Mouse (Mus musculus) thymus, postnatal 10 days (tissue): ENCODE measurements at regions not wholly inside any gene's neighbourhood (a gene's known extent, or its start where the extent isn't known, plus 50 kb on each side); places are given as distances from the start of the nearest gene placed in this dataset.
"Not testable (repeated sequence)": the region's sequence is repeated elsewhere in the genome, so short reads cannot be mapped to it uniquely, and the experiment has no call there.

Experiments used
- DNase-seq, 2 experiments: peaks; one replicate each; pipeline ENCODE4 v3.0.0; 2021; ENCODE audit warnings: low spot score in 2 of 2

- DNase-seq, result peak in 1 of 2 experiments; percentile 14
These were observed 65.3 kb downstream of the Gm15023 start for GRCm38 (mm10) chrX:135112109-135112508.

- peak in 1 of 2 experiments; percentile 47 for DNase-seq
These were observed 66.6 kb downstream of the Gm15023 start for GRCm38 (mm10) chrX:135110866-135111265.

GRCm38 (mm10) chrX:135101594-135101993 is 75.8 kb downstream of the Gm15023 start:
- DNase-seq, result no peak

- no peak for DNase-seq
These were observed 79.3 kb downstream of the Gm15023 start for GRCm38 (mm10) chrX:135098101-135098500.

- DNase-seq, result no peak
These were observed 81.2 kb downstream of the Gm15023 start for GRCm38 (mm10) chrX:135096206-135096605.

- DNase-seq, result peak; percentile 11 to 26
These were observed 82.1 kb upstream of the Zmat1 start for GRCm38 (mm10) chrX:135091074-135091473.

GRCm38 (mm10) chrX:135087068-135087579 is 78.1 kb upstream of the Zmat1 start:
- peak in 1 of 2 experiments; percentile 9 for DNase-seq

- DNase-seq, result not testable (repeated sequence)
These were observed 77.6 kb upstream of the Zmat1 start for GRCm38 (mm10) chrX:135086564-135086963.

- not testable (repeated sequence) for DNase-seq
These were observed 77.0 kb upstream of the Zmat1 start for GRCm38 (mm10) chrX:135085770-135086553.

- no peak for DNase-seq
These were observed 71.6 kb upstream of the Zmat1 start for GRCm38 (mm10) chrX:135080380-135081158.

GRCm38 (mm10) chrX:135079388-135079787 is 70.4 kb upstream of the Zmat1 start:
- DNase-seq, result no peak

GRCm38 (mm10) chrX:135075903-135076302 is 66.9 kb upstream of the Zmat1 start:
- no peak for DNase-seq

GRCm38 (mm10) chrX:135069448-135069847 is 60.4 kb upstream of the Zmat1 start:
- no peak for DNase-seq

GRCm38 (mm10) chrX:135060184-135060583 is 51.2 kb upstream of the Zmat1 start:
- no peak for DNase-seq

GRCm38 (mm10) chrX:135058949-135059348 is 49.9 kb upstream of the Zmat1 start:
- DNase-seq, result no peak
